Mouse (Mus musculus) small intestine, adult 2 months (tissue): ENCODE measurements around the gene Racgap1. TPM values are rescaled to one million over a fixed set of nuclear protein-coding genes. Genes with fewer than 3 reads are reported as not detected.

Experiments
- H3K27ac ChIP-seq: fragments of 200-500 bp; 2 replicates; pipeline ENCODE4 v1.5.1; 2012; ENCODE audit warnings: low read depth, low read length, control low read depth, inconsistent platforms; ENCODE audit not compliant: insufficient read depth
- H3K27me3 ChIP-seq: fragments of 200-500 bp; 2 replicates; pipeline ENCODE4 v1.6.1; 2012; ENCODE audit warnings: mild to moderate bottlenecking, moderate library complexity, low read length, inconsistent platforms; ENCODE audit not compliant: control insufficient read depth, insufficient read depth
- H3K36me3 ChIP-seq: fragments of 200-500 bp; 2 replicates; pipeline ENCODE4 v1.6.1; 2012; ENCODE audit warnings: mild to moderate bottlenecking, low read length, control low read depth, inconsistent platforms; ENCODE audit not compliant: control insufficient read depth, insufficient read depth
- H3K4me1 ChIP-seq: fragments of 200-500 bp; 2 replicates; pipeline ENCODE4 v1.6.1; 2012; ENCODE audit warnings: low read length, inconsistent platforms, mixed read lengths; ENCODE audit not compliant: control insufficient read depth, insufficient read depth, insufficient read length
- H3K4me3 ChIP-seq: fragments of 200-500 bp; 2 replicates; pipeline ENCODE4 v1.5.1; 2012; ENCODE audit warnings: low read depth, mild to moderate bottlenecking, control low read depth, inconsistent platforms, low read length, moderate library complexity
- CTCF ChIP-seq: fragments of 200-500 bp; IDR thresholded peaks from 2 replicates; pipeline ENCODE4 v1.5.1; 2012; ENCODE audit warnings: low read depth, mild to moderate bottlenecking, control low read depth, inconsistent platforms, low read length, moderate library complexity, mixed read lengths; ENCODE audit not compliant: insufficient replicate concordance, insufficient read length; ENCODE audit errors: extremely low read depth
- POLR2A ChIP-seq: fragments of 200-500 bp; IDR thresholded peaks from 2 replicates; pipeline ENCODE4 v1.6.1; 2012; ENCODE audit warnings: low read depth, mild to moderate bottlenecking, control low read depth, inconsistent platforms, low read length, moderate library complexity
- WGBS: fragments of 180-500 bp; shearing (Covaris S2); methylation state at CpG from one replicate; pipeline ENCODE4 v1.1.7; 2018; 5-methylcytosine and 5-hydroxymethylcytosine counted together
- polyA plus RNA-seq: library from polyadenylated mRNA; depleted of rRNA; stranded (reverse); fragments of >200 nt; gene quantifications from 2 replicates; pipeline ENCODE4 v1.2.3, GENCODE M21; 2012; rRNA removed

The Racgap1 gene
- 6.8 and 12.5 TPM in 2 replicates for polyA plus RNA-seq

DNA sequence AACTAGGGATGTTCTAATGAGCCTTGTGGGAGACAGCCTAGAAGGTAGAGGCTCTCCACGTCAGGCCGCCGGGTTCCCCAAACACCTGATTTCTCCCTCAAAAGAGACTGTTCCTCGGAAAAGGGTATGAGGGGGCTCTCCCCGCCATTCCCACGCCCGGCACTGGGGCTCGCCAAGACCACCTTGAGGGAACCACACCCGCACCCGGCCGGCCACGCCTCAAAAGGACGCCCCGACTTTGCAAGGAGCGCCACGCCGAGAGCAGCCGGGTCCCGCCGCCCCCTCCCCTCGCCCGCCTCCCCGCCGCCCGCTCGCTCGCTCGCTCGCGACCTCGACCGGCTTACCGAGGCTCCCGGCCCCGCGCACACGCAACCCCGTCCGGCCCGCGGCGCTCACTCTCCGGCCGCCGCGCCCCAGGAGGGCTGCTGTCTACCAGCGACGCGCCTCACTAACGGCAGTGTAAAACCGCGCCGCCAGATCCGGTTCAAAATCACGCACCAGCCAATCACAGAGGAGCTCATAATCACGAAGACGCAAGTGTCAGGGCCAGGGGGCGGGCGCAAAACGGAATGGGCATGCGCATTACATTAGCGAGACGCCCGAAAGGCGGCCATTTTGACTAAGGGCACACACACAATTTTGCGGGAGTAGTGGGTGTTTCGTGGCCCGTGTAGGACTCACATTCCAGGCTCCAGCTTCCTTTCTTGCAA, at the start of gene Racgap1:
Gene Racgap1, minus strand, starts transcription at position 494 of the 710 bp plus-strand sequence.
- Histone ChIP-seq H3K27ac (no peak within 1 kb of the TSS), H3K36me3 (no peaks in the 10 kb centered on the region), H3K4me1 (peaks cover 6% of the 10 kb centered on the region), H3K27me3 (no peaks in the 10 kb centered on the region), H3K4me3 (peak within 1 kb of the TSS; percentile 77)
- TF ChIP-seq POLR2A (0 out of 2 replicates have a peak, but pooled peaks have one; percentile 20), CTCF (no peak)
- 1% methylated on average over 67 of the region's 68 CpGs for WGBS

DNA sequence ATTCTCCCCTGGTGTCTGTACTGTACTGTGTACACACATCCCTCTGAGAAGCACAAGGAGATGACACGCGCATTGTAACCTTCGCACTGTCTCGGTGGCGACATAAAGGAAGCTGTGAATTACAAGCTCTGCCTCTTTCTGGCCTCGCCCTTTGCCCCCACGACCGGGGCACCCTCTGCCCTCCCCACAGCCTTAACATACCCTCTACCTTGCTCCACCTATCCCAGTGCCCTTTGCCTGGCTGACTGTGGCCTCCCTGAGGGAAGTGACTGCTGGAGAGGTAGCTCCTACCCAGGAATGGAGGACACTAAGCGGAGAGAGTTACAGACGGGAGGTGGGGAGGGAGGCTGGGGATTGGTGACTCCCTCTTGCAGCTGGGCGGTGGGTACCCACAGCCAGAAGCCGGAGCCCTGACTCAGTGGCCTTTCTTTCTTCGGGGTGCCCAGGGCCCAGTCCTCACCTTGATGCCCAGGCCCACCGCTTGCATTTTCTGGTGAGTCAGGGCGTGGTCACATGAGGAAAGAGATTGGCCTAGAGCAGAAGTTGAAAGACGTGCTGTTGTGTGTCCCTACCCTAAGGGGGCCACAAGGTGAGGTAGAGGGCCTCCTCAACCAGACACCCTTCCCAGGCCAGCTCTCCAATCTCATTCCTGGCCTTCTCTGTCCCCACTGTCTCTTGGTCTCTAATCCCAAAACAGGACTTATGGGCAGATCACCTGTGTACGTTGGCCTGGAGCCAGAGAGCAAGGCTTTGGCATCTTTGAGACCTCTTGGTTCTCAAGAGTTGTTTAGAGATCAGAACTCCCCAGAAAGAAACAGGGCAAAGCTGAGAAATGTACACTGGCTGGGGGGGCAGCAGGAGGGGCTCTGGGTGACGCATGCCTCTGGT, 49.0 kb upstream of the Racgap1 start:
- peak overlapping the region; percentile 63 for H3K4me3 ChIP-seq
- H3K4me1 ChIP-seq, result peaks cover 34% of the 10 kb centered on the region
- 41% methylated on average over 18 of the region's 18 CpGs for WGBS
- H3K36me3 ChIP-seq, result peaks cover under 1% of the 10 kb centered on the region; the same call in 1 of the 2 replicates
- no peaks in the 10 kb centered on the region for H3K27me3 ChIP-seq
- TF ChIP-seq POLR2A (peak; percentile 84), CTCF (no peak)
- H3K27ac ChIP-seq, result peak overlapping the region; percentile 97

DNA sequence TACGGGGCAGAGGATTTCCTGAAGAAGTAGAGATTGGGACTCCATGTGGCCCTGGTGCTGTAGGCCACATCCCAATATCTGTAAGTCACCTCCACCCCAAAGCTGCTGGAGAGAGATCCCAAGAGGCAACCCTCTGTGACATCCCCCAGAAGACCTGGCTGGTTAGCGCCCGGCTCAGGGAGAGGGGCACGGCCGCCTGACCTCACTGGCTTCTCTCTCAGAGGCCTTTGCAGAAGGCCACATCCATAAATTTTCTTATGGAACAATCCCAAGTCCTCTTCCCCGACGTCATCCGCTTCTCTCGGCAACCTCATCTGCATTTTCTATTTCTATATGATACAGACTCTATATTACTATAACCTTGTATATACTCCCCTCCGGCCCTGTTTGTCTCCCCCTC, 48.3 kb upstream of the Racgap1 start:
- Histone ChIP-seq H3K4me1 (peaks cover 30% of the 10 kb centered on the region), H3K36me3 (no peaks in the 10 kb centered on the region), H3K4me3 (peak overlapping the region; percentile 5; the same call in 1 of the 2 replicates), H3K27ac (peak overlapping the region; percentile 53), H3K27me3 (no peaks in the 10 kb centered on the region)
- WGBS, result 71% methylated on average over 10 of the region's 10 CpGs
- no peak for TF ChIP-seq POLR2A
- no peak for TF ChIP-seq CTCF

DNA sequence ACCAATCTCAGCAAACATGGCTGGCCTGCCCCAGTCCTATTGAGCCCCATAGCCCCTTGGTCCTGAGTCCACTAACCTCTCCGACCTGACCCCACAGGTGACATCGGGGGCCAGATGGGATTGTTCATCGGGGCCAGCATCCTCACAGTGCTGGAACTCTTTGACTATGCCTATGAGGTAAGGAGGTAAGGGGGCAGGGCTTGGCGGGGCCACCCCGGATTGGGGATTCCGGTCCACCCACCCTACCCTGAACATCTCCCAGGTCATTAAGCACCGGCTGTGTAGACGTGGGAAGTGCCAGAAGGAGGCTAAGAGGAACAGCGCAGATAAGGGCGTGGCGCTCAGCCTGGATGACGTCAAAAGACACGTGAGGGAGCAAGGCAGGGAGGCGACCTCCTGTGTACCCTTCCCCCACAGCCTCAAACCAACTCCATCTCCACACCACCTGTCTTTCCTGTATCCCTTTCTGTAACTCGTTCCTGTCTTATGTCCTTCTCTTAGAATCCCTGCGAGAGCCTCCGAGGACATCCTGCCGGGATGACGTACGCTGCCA, 47.2 kb upstream of the Racgap1 start:
- Histone ChIP-seq H3K27me3 (no peaks in the 10 kb centered on the region), H3K27ac (no peak overlapping the region), H3K36me3 (no peaks in the 10 kb centered on the region), H3K4me1 (peaks cover 26% of the 10 kb centered on the region), H3K4me3 (peak overlapping the region; percentile 5; the same call in 1 of the 2 replicates)
- TF ChIP-seq CTCF (no peak), POLR2A (no peak)
- WGBS, result 43% methylated on average over 20 of the region's 20 CpGs

DNA sequence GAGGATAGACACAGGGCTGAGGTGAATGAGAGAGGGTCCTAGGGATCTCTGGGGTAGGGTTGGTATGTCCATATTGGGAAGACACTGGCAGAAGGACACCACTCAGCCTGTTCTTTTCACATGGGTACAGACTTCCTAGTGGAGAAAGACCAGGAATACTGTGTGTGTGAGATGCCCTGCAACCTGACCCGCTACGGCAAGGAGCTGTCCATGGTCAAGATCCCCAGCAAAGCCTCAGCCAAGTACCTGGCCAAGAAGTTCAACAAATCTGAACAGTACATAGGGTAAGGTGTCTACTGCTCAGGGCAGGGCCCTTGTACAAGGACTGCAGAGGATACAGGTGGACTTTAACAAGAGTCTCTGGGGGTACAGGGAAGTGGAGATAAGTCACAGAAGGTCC, 45.9 kb upstream of the Racgap1 start:
- no peaks in the 10 kb centered on the region for H3K36me3 ChIP-seq
- H3K27me3 ChIP-seq, result no peaks in the 10 kb centered on the region
- H3K4me1 ChIP-seq, result peaks cover 19% of the 10 kb centered on the region
- 35% methylated on average over 2 of the region's 2 CpGs for WGBS
- H3K27ac ChIP-seq, result no peak overlapping the region
- TF ChIP-seq POLR2A (no peak), CTCF (no peak)
- H3K4me3 ChIP-seq, result no peak overlapping the region

DNA sequence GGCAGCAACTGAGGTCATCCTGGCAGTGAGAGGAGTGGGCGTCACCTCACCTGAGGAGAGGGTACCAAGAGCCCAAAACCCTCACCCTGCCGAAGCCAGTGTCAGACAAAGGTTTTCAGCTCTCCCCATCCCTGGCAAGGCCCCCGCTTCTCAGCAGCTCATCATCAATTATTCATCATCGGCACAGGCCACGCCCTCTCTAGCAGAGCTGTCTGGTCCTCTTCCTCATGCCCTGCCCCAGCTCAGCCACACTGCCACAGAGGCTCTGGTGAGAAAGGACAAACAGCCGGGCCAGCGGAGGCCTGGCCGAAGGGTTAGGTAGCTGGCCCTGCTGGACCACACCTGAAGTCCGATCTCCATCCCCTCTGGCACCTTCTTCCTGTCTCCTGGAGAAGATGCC, 40.5 kb upstream of the Racgap1 start:
- no peaks in the 10 kb centered on the region for H3K36me3 ChIP-seq
- H3K27ac ChIP-seq, result no peak overlapping the region
- no peaks in the 10 kb centered on the region; the same call in 1 of the 2 replicates for H3K4me1 ChIP-seq
- WGBS, result 49% methylated on average over 9 of the region's 9 CpGs
- H3K27me3 ChIP-seq, result no peaks in the 10 kb centered on the region
- H3K4me3 ChIP-seq, result no peak overlapping the region
- TF ChIP-seq POLR2A, result no peak
- no peak for TF ChIP-seq CTCF
